Mouse (Mus musculus) limb, embryonic 15.5 days (tissue): ENCODE data around the gene Pde10a. TPM values are rescaled to one million over a fixed set of nuclear protein-coding genes. Genes with fewer than 3 reads are reported as not detected.

ENCODE experiments used
- ATAC-seq: fragments of 200-750 bp; cut with Nextera tagmentation; 2 replicates; pipeline ENCODE4 v1.8.0; 2017; ENCODE audit warnings: low read depth, moderate TSS enrichment; ENCODE audit not compliant: insufficient number of reproducible peaks, low FRiP score, low TSS enrichment
- H3K27ac ChIP-seq: fragments of 300-500 bp; sonication (generic); 2 replicates; pipeline ENCODE4 v1.5.1; 2015; ENCODE audit warnings: moderate library complexity, mild to moderate bottlenecking, inconsistent platforms
- H3K27me3 ChIP-seq: fragments of 300-500 bp; sonication (generic); 2 replicates; pipeline ENCODE4 v1.6.1; 2015; ENCODE audit warnings: inconsistent platforms
- H3K36me3 ChIP-seq: fragments of 300-500 bp; sonication (generic); 2 replicates; pipeline ENCODE4 v1.6.1; 2015; ENCODE audit warnings: inconsistent platforms
- H3K4me1 ChIP-seq: fragments of 300-500 bp; sonication (generic); 2 replicates; pipeline ENCODE4 v1.6.1; 2015; ENCODE audit warnings: inconsistent platforms
- H3K4me2 ChIP-seq: fragments of 300-500 bp; sonication (generic); 2 replicates; pipeline ENCODE4 v1.6.1; 2015; ENCODE audit warnings: mild to moderate bottlenecking, inconsistent platforms
- H3K4me3 ChIP-seq: fragments of 300-500 bp; sonication (generic); 2 replicates; pipeline ENCODE4 v1.5.1; 2015; ENCODE audit warnings: mild to moderate bottlenecking, inconsistent platforms
- H3K9ac ChIP-seq: fragments of 300-500 bp; sonication (generic); 2 replicates; pipeline ENCODE4 v1.6.1; 2015; ENCODE audit warnings: inconsistent platforms
- H3K9me3 ChIP-seq: fragments of 300-500 bp; sonication (generic); 2 replicates; pipeline ENCODE4 v1.6.1; 2016; ENCODE audit warnings: inconsistent platforms
- WGBS: fragments of 180-500 bp; shearing (Covaris S2); methylation state at CpG from one replicate; pipeline ENCODE4 v1.1.7; 2015; 5-methylcytosine and 5-hydroxymethylcytosine counted together
- polyA plus RNA-seq: library from polyadenylated mRNA; unstranded; fragments of >200 nt; fragmentation: Nextera tagmentation; extraction: Ambion mirVana; gene quantifications from 2 replicates; pipeline ENCODE4 v1.2.1, GENCODE M21; 2015

Pde10a gene
- polyA plus RNA-seq, 1 experiment from 2014 or later: 3.1 TPM

- ATAC-seq: no peak
- H3K4me1 ChIP-seq: no peaks in the 10 kb centered on the region
Observed at GRCm38 (mm10) chr17:8775571-8776161, 250.5 kb downstream of the Pde10a start.

GRCm38 (mm10) chr17:8777710-8778109 is 252.5 kb downstream of the Pde10a start:
- no peaks in the 10 kb centered on the region for H3K27me3 ChIP-seq
- H3K4me1 ChIP-seq: no peaks in the 10 kb centered on the region
- H3K36me3 ChIP-seq: no peaks in the 10 kb centered on the region
- ATAC-seq: no peak
- H3K27ac ChIP-seq: no peak overlapping the region
- H3K4me2 ChIP-seq: no peak overlapping the region
- 73% methylated on average over 6 of the region's 6 CpGs for WGBS
- no peak overlapping the region for H3K9ac ChIP-seq
- H3K9me3 ChIP-seq: no peaks in the 10 kb centered on the region
- H3K4me3 ChIP-seq: no peak overlapping the region

More at GRCm38 (mm10) chr17:8775571-8776161, 250.5 kb downstream of the Pde10a start:
- H3K27me3 ChIP-seq: no peaks in the 10 kb centered on the region
- no peaks in the 10 kb centered on the region for H3K9me3 ChIP-seq
- WGBS: 80% methylated on average over 11 of the region's 11 CpGs
- no peak overlapping the region for H3K9ac ChIP-seq
- no peak overlapping the region for H3K27ac ChIP-seq
- no peaks in the 10 kb centered on the region for H3K36me3 ChIP-seq
- no peak overlapping the region for H3K4me2 ChIP-seq
- no peak overlapping the region for H3K4me3 ChIP-seq

DNA sequence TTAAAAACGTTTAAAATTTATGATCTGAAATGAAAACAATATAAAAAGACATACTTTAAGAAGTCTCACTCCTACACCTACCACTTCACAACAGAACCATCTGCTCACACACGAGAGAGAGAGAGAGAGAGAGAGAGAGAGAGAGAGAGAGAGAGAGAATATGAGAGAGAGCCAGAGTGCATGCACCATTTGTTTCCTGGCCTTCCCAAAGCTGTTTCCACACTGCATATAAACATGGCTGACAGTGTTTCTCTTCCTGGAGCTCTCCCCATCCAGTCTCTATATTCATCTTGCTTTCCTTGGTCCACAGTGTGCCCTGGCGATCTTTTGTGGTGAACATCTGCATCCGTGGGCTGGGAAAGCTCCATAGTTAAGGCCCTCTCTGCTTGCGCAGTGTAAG is 253.7 kb downstream of the Pde10a start:
- no peaks in the 10 kb centered on the region for H3K36me3 ChIP-seq
- ATAC-seq: no peak
- no peak overlapping the region for H3K9ac ChIP-seq
- H3K4me2 ChIP-seq: no peak overlapping the region
- 47% methylated on average over 5 of the region's 5 CpGs for whole genome bisulfite sequencing
- H3K27ac ChIP-seq: no peak overlapping the region
- H3K4me3 ChIP-seq: no peak overlapping the region
- no peaks in the 10 kb centered on the region for H3K9me3 ChIP-seq
- no peaks in the 10 kb centered on the region for H3K4me1 ChIP-seq
- no peaks in the 10 kb centered on the region for H3K27me3 ChIP-seq

DNA sequence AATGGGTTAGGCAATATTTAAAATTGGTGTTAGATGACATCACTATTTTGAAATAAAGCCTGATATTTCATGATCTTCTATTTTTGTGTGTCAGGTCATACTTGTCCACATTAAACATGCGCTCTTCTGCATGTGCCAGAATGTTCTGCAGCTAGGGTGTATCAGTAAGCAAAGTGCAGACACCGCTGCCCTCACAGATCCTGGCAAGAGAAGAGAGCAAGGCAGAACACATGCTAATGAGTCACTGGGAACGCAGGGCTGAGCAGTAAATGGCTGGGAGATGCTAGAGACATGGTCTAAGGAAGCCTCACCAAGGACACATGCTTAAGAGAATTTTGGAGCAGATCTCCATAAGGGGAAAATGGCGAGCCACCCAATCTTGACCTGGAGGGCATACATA is 255.3 kb downstream of the Pde10a start:
- Histone ChIP-seq H3K4me3 (no peak overlapping the region), H3K27me3 (no peaks in the 10 kb centered on the region), H3K27ac (no peak overlapping the region), H3K36me3 (no peaks in the 10 kb centered on the region), H3K4me2 (no peak overlapping the region), H3K4me1 (no peaks in the 10 kb centered on the region), H3K9ac (no peak overlapping the region), H3K9me3 (no peaks in the 10 kb centered on the region)
- ATAC-seq: no peak
- WGBS: 81% methylated on average over 4 of the region's 4 CpGs

DNA sequence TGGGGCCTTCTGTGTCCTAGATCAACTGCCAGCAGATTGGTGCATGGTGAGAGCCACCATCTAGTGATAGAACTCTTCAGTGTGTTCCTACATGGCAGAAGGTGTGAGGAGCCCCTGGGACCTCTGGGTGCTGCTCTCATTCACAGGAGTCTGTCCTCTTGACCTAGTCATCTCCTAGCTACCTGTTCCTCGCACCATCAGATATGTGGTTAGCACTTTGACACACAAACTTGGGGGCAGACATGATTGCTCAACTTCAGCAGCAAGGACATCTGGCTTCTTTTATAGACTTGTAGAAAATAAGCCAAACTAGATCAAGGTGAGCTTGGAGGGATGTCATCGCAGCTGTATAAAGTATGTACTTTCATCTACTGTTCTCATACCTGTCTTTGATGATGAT is 255.9 kb downstream of the Pde10a start:
- H3K27ac ChIP-seq: no peak overlapping the region
- no peak overlapping the region for H3K4me3 ChIP-seq
- no peaks in the 10 kb centered on the region for H3K9me3 ChIP-seq
- no peak for ATAC-seq
- no peaks in the 10 kb centered on the region for H3K36me3 ChIP-seq
- H3K4me2 ChIP-seq: no peak overlapping the region
- WGBS: 75% methylated on average over 2 of the region's 2 CpGs
- no peaks in the 10 kb centered on the region for H3K27me3 ChIP-seq
- H3K9ac ChIP-seq: no peak overlapping the region
- H3K4me1 ChIP-seq: no peaks in the 10 kb centered on the region

GRCm38 (mm10) chr17:8781576-8781975 is 256.4 kb downstream of the Pde10a start:
- Histone ChIP-seq H3K36me3 (no peaks in the 10 kb centered on the region), H3K4me1 (no peaks in the 10 kb centered on the region), H3K27ac (no peak overlapping the region), H3K9ac (no peak overlapping the region), H3K4me2 (no peak overlapping the region), H3K9me3 (no peaks in the 10 kb centered on the region), H3K27me3 (no peaks in the 10 kb centered on the region), H3K4me3 (no peak overlapping the region)
- WGBS: 71% methylated on average over 1 of the region's 1 CpGs
- no peak for ATAC-seq

DNA sequence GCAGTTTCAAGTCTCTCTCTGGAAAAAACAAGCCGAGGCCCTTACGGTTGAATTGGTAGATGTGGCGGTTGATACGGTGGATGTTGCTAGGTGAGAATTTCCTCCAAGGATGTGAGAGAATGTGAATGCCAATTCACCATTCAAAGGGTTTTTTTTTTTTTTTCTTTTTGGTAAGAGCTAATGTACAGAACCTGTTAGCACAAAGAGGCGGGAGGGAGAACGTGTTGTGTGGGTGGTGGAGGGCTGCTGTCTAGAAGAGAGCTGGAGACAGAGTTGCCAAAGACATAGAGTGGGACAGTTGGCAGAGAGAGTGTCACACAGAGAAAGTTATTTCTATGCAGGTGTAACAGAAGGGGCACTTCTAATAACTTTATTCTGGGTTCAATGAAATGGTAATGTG is 260.7 kb downstream of the Pde10a start:
- no peaks in the 10 kb centered on the region for H3K4me1 ChIP-seq
- ATAC-seq: no peak
- H3K9ac ChIP-seq: no peak overlapping the region
- H3K4me3 ChIP-seq: no peak overlapping the region
- 87% methylated on average over 6 of the region's 6 CpGs for WGBS
- H3K36me3 ChIP-seq: no peaks in the 10 kb centered on the region
- no peak overlapping the region for H3K4me2 ChIP-seq
- no peak overlapping the region for H3K27ac ChIP-seq
- H3K9me3 ChIP-seq: no peaks in the 10 kb centered on the region
- H3K27me3 ChIP-seq: no peaks in the 10 kb centered on the region

DNA sequence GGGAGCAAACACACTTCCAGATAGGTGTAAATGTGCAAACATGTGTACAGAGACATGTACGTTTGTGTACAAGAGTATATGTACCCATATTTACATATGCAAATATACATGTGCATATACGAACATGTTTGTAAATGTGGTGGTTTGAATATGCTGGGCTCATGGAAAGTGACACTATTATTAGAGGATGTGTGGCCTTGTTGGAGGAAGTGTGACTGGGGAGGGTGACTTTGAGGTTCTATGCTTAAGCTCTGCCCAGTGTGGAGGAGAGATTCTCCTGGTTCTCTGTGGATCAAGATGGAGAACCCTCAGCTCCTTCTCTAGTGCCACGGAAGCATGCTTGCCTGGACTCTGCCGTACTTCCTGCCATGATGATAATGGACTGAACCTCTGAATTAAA is 261.3 kb downstream of the Pde10a start:
- 84% methylated on average over 4 of the region's 4 CpGs for WGBS

GRCm38 (mm10) chr17:8787762-8788161 is 262.6 kb downstream of the Pde10a start:
- no peak overlapping the region for H3K4me2 ChIP-seq
- no peak overlapping the region for H3K4me3 ChIP-seq
- no peaks in the 10 kb centered on the region for H3K4me1 ChIP-seq
- H3K36me3 ChIP-seq: no peaks in the 10 kb centered on the region
- H3K27me3 ChIP-seq: peaks cover 2% of the 10 kb centered on the region; the same call in 1 of the 2 replicates
- WGBS: 71% methylated on average over 8 of the region's 8 CpGs
- ATAC-seq: no peak
- H3K9me3 ChIP-seq: no peaks in the 10 kb centered on the region
- H3K27ac ChIP-seq: no peak overlapping the region
- no peak overlapping the region for H3K9ac ChIP-seq

More for the DNA sequence above, 261.3 kb downstream of the Pde10a start:
- Histone ChIP-seq H3K9ac (no peak overlapping the region), H3K27ac (no peak overlapping the region), H3K4me2 (no peak overlapping the region), H3K4me1 (no peaks in the 10 kb centered on the region), H3K9me3 (no peaks in the 10 kb centered on the region), H3K4me3 (no peak overlapping the region), H3K36me3 (no peaks in the 10 kb centered on the region), H3K27me3 (no peaks in the 10 kb centered on the region)
- ATAC-seq: no peak

DNA sequence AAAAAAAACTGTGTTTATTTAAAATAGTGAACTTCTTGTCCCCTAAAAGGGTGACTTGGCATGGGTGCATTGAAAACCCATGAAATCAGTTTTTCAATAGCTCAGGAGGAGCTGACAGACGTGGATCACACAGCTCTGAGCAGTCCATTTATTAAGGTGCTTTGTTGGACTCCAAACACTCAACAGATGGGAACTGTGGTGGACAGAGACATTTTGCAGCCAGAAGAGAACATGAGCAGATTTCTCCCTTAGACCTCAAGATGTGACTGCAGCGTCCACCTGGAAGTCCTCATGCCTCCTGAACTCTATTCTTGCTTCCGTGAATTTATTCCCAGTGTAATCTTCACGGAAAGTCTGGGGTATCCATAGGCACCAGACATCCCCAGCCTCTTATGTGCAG is 266.4 kb downstream of the Pde10a start:
- no peaks in the 10 kb centered on the region for H3K36me3 ChIP-seq
- H3K9me3 ChIP-seq: no peaks in the 10 kb centered on the region
- H3K27me3 ChIP-seq: peaks cover 7% of the 10 kb centered on the region; the same call in 1 of the 2 replicates
- H3K27ac ChIP-seq: no peak overlapping the region
- no peak overlapping the region for H3K9ac ChIP-seq
- H3K4me1 ChIP-seq: no peaks in the 10 kb centered on the region
- 63% methylated on average over 4 of the region's 4 CpGs for WGBS
- H3K4me3 ChIP-seq: no peak overlapping the region
- no peak overlapping the region for H3K4me2 ChIP-seq
- no peak for ATAC-seq

GRCm38 (mm10) chr17:8792611-8793010 is 267.4 kb downstream of the Pde10a start:
- Histone ChIP-seq H3K36me3 (no peaks in the 10 kb centered on the region), H3K4me2 (no peak overlapping the region), H3K27ac (no peak overlapping the region), H3K4me1 (no peaks in the 10 kb centered on the region), H3K9me3 (no peaks in the 10 kb centered on the region), H3K9ac (no peak overlapping the region), H3K27me3 (peaks cover 10% of the 10 kb centered on the region; the same call in 1 of the 2 replicates), H3K4me3 (no peak overlapping the region)
- WGBS: 60% methylated on average over 7 of the region's 7 CpGs
- no peak for ATAC-seq

GRCm38 (mm10) chr17:8797624-8798023 is 272.5 kb downstream of the Pde10a start:
- 22% methylated on average over 2 of the region's 2 CpGs for WGBS
- H3K27ac ChIP-seq: no peak overlapping the region
- H3K4me3 ChIP-seq: no peak overlapping the region
- ATAC-seq: no peak
- H3K27me3 ChIP-seq: peaks cover 48% of the 10 kb centered on the region
- no peaks in the 10 kb centered on the region for H3K9me3 ChIP-seq
- H3K4me1 ChIP-seq: peaks cover 28% of the 10 kb centered on the region
- H3K9ac ChIP-seq: no peak overlapping the region
- H3K4me2 ChIP-seq: no peak overlapping the region
- H3K36me3 ChIP-seq: no peaks in the 10 kb centered on the region
